Mouse (Mus musculus) gastrocnemius, postnatal 25 days (tissue): ENCODE measurements around the gene Mrpl48. TPM values are rescaled to one million over a fixed set of nuclear protein-coding genes. Genes with fewer than 3 reads are reported as not detected.

Experiments
- DNase-seq: peaks from one replicate; pipeline ENCODE4 v3.0.0; 2022
- total RNA-seq, 2 experiments: library from RNA; stranded (reverse); gene quantifications; 1 replicate in 1 of 2; 2 replicates in 1 of 2; pipeline ENCODE4 v1.2.3; 2021

Mrpl48 gene
- total RNA-seq, 2 experiments from 2014 or later: 57.9 to 58.4 TPM

DNA sequence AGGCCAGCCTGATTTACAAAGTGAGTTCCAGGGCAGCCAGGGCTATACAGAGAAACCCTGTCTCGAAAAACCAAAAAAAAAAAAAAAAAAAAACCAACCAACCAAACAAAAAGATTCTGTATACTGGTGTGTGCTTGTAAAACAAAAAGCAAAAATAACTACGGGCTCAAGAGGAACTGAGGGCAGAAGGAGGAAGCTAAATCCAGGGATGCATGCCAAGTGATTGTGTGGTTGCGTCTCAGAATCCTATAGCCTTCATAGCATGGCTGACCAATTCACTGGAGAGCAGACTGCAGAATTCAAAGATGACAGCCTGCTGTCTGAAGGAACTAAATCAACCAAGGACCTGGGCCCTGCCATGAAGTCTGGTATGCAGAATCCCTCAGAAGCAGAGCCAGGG is 73.9 kb downstream of the Mrpl48 start:
- no peak for DNase-seq

DNA sequence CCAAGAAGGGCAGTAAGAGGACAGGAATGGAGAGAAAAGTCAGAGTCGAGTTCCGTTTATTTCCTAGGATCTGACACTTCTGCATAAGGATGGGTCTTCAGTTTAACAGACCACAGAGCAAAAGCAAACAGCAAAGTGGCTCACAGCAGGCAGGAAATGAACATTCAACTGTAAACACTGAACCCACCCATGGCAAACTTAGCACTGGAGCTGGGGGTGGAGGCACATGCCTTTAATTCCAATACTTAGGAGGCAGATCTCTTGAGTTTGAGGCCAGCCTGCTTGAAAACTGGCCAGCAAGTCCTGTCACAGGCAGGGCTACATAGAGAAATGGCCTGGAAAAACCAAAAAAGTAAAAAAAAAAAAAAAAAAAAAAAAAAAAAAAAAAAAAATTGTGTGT is 74.6 kb downstream of the Mrpl48 start:
- no peak for DNase-seq

GRCm38 (mm10) chr7:100530766-100531165 is 77.3 kb downstream of the Mrpl48 start:
- no peak for DNase-seq

DNA sequence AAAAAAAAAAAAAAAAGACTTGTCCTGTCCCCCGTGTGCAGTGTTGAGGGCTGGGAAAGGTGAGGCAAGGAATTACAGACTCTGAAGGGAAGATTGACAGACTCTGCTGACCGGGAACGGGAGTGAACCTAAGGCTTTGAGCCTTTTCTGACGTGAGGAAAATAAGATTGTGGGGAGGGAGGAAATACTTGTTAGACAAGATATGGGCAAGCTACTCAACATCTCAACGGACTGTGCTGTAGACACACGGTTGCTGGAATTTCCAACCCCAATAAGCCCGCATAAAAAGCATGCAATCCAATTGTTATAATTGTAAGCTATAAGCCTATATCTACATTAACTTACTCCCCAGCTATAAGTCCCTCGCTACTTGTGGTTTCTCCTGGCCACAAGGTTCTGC is 83.4 kb downstream of the Mrpl48 start:
- no peak for DNase-seq

- DNase-seq: no peak
Observed at GRCm38 (mm10) chr7:100522222-100522621, 85.9 kb downstream of the Mrpl48 start.

- DNase-seq: peak; percentile 49
Observed at GRCm38 (mm10) chr7:100520663-100521285, 87.3 kb downstream of the Mrpl48 start.

- DNase-seq: no peak
Observed at GRCm38 (mm10) chr7:100520204-100520603, 87.9 kb downstream of the Mrpl48 start.

- DNase-seq: no peak
Observed at GRCm38 (mm10) chr7:100514573-100514972, 93.5 kb downstream of the Mrpl48 start, which contains the start of gene Dnajb13. Gene Dnajb13, minus strand, starts transcription at chr7:100514960.

GRCm38 (mm10) chr7:100511602-100512001 is 96.5 kb downstream of the Mrpl48 start:
- no peak for DNase-seq

- DNase-seq: no peak
Observed at GRCm38 (mm10) chr7:100508670-100509069, 99.4 kb downstream of the Mrpl48 start.

GRCm38 (mm10) chr7:100506494-100506893 is 101.6 kb downstream of the Mrpl48 start:
- DNase-seq: no peak

- no peak for DNase-seq
Observed at GRCm38 (mm10) chr7:100504740-100505487, 103.2 kb downstream of the Mrpl48 start.

DNA sequence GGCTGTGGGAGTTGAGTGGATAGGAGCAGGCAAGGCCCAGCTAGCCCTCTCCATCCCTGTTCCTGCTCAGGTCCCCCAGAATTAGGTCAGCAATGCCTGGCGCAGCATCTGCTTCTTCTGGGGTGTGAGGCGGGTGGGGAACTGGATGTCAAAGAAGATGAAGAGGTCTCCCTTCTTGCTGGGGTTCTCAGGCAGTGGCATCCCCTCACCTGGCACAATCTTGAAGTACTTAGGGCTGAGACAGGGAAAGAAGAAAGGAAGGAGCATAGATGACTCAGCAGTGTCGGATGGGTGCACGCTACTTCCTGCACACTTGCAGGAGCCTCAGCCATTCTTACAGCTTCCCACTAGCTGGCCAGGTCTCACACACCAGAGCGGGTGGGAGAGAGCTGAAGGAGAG is 105.0 kb downstream of the Mrpl48 start:
- no peak for DNase-seq

DNA sequence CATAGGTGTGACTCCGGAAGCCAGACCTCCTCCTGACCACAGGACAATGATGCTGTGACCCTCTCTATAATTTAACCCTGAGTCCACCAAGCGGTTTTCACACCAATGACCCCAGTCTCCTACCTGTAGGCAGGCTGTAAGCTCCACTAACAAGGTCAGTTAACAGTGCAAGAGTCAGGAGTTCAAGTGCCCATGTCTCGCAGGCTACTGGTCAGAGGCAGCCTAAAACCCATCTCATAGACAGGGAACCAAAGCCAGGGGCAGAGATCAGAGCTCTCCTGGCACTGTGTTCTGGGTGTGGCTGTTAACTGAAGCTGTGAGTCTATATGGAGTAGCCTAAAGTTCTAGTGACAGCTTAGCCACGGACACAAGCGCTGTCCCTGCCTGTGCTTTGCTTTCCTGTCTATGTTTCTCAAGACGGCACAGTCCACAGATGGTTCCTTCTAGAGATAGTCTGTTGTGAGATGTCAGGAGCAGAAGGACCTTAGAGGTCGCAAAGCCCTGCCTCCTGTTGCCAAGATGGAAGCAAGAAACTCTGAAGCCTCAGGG is 105.7 kb downstream of the Mrpl48 start:
- DNase-seq: no peak

DNA sequence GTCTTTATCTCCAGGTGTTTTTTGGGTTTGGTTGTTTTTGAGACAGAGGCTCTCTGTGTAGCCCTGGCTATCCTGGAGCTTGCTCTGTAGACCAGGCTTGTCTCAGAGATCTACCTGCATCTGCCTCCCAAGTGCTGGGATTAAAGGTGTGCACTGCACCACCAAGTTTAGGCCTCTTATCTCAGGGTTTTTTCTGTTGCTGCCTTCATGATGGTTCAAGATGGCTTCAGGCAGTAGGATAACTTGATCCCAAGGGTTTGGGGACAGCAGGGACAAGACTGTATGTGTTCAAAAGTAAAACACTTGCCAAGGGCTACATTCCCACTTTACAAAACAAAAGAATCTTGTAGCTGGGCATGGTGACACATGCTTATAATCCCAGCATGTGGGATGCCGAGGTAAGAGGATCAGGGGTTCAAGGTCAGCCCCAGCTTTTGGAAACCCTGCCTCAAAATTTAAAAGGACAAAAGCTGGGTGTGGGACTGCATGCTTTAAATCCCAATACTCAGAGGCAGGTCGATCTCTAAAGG is 106.2 kb downstream of the Mrpl48 start:
- no peak for DNase-seq

DNA sequence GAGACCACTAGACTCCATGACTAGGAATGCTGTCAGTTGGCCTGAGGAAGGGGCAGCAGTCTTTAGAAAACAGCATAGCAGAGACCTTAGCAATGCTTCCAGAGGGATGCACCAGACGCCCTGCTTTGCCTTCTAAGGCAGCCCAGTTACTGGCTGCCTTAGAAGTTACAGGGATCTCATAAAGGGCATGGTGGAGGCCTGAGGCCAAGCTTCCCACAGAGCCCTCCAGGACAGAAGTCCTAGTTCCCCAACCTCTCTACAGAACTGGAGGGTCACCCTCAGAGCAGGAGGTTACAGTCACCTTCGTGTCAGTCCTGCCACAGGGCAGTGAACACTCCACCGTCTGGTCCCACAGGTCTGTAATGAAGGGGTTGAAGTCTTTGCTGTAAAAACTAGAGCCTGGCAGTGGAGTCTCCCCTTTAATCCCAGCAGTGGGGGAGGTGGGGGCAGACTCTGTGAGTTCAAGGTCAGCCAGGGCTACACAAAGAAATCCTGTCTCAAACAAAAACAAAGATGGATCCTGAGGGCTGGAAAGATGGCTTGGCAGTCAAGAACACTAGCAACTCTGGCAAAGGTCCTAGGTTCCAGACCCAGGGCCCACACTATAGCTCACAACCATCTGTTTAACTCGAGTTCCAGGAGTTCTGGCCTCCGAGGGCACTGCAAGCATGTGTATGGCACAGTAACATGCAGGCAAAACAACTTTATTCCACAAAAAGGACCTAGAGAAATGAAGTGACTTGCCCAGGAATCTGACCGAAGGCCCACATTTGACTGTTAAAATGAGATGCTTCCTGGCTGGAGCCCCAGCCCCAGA is 106.9 kb downstream of the Mrpl48 start:
- DNase-seq: no peak

DNA sequence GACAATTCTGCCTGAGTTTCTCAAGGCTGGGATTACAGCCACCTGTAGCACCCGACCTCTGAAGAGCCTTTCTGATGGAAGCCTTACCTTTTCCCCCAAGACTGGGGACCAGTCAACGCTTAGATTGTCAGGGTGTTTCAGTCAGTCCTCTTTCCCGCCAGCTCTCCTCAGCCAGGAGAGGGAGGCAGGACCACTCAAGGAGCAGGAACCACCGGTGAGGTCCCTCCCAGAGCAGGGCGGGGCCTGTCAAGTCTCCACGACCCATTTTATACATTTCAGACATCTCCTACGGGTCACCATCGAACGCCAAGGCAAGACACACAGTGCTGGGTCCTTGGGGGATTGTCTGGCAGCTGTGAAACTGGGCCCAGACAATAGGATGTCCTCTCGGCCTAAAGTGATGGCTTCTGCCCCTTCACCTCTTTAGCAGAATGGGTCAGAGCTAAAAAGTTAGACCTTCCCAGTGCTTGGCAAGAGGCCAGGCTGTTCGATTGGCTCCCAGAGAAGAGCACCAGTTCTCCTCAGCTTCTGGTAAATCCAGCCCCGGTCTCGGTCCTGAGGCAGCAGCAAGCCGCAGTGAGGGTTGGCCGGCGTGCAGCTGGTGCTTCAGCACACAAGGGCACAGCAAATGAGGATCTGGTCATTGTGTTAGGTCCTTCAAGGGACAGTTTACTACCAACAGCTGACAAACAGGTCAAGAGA is 107.7 kb downstream of the Mrpl48 start:
- DNase-seq: no peak

GRCm38 (mm10) chr7:100499465-100499864 is 108.6 kb downstream of the Mrpl48 start:
- no peak for DNase-seq

DNA sequence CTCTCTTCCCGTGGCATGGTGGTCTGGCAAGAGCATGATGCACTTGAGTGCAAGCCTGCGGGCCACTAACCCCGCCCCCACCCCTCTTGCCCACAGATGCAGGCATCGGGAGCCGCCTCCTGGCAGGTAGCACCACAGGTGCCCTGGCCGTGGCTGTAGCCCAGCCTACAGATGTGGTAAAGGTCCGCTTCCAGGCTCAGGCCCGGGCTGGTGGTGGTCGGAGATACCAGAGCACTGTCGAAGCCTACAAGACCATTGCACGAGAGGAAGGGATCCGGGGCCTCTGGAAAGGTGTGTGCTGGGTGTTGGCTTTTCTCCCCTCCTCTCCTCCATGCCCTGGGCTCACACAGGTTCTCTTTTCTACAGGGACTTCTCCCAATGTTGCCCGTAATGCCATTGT is 110.1 kb downstream of the Mrpl48 start:
- no peak for DNase-seq

- DNase-seq: no peak
Observed at GRCm38 (mm10) chr7:100497402-100497801, 110.7 kb downstream of the Mrpl48 start.

DNA sequence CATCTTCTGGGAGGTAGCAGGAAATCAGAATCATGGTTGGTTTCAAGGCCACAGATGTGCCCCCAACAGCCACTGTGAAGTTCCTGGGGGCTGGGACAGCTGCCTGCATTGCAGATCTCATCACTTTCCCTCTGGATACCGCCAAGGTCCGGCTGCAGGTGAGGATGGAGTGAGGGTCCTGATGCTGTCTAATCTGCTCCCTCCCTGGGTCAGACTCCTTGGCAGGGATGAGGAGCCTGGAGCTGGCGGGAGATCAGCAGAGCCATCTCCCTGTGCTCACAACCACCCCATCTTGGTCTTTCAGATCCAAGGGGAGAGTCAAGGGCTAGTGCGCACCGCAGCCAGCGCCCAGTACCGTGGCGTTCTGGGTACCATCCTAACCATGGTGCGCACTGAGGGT is 111.3 kb downstream of the Mrpl48 start:
- no peak for DNase-seq

- DNase-seq: no peak
Observed at GRCm38 (mm10) chr7:100496371-100496770, 111.7 kb downstream of the Mrpl48 start.
